Comparison of ENCODE assay signal across 18 mouse cellular contexts in genomic region chr11:106588781-106589180, GRCm38 (mm10). TPM values are rescaled to one million over a fixed set of nuclear protein-coding genes. Genes with fewer than 3 reads are reported as not detected.
DNase-seq lines count a peak whose midpoint lies in the region; ATAC-seq and TF ChIP-seq lines count a peak whose summit lies in the region.
"Had no signal": no experiment of that assay in that cellular context is flagged by ENCODE, and none has a peak within 500 bp of the region (broad histone marks: within the 10 kb centered on the region; RNA-seq: fewer than 3 reads in every experiment).

No protein-coding gene starts in this region.

- no peak overlapping the region; the same call in 1 of the 2 replicates for H3K9ac ChIP-seq in liver, postnatal 0 days (replicated peaks)
- H3K9ac ChIP-seq in liver, embryonic 11.5 days (ENCODE audit: low read depth, low read length): no peak overlapping the region
- H3K9ac ChIP-seq in heart, embryonic 12.5 days: no peak overlapping the region
- H3K9ac ChIP-seq: hindbrain, embryonic 12.5 days; midbrain, embryonic 12.5 days had no signal

- peak overlapping the region; percentile 35; the same call in 1 of the 2 replicates for H3K27ac ChIP-seq in liver, postnatal 0 days (ENCODE audit: low read depth)
- no peak overlapping the region for H3K27ac ChIP-seq in liver, embryonic 11.5 days (ENCODE audit: low read depth, low read length)
- no peak overlapping the region for H3K27ac ChIP-seq in heart, embryonic 12.5 days (ENCODE audit: poor library complexity, severe bottlenecking)
- H3K27ac ChIP-seq: hindbrain, embryonic 12.5 days; left cerebral cortex, adult 2 months; midbrain, embryonic 12.5 days had no signal

- H3K4me1 ChIP-seq in liver, postnatal 0 days (ENCODE audit: insufficient read depth): peaks cover 23% of the 10 kb centered on the region
- H3K4me1 ChIP-seq in liver, embryonic 11.5 days (replicated peaks; ENCODE audit: control insufficient read depth, insufficient read depth, low read length): peaks cover 19% of the 10 kb centered on the region
- H3K4me1 ChIP-seq in heart, embryonic 12.5 days (replicated peaks): peaks cover 34% of the 10 kb centered on the region
- H3K4me1 ChIP-seq: midbrain, embryonic 12.5 days had no signal

- TF ChIP-seq EP300 in liver, postnatal 0 days (IDR thresholded peaks at IDR 0.05; ENCODE audit: low read depth): no peak

- peak; percentile 32 for DNase-seq in adrenal gland, postnatal 14 days
- DNase-seq in adrenal gland, postnatal 4 days (ENCODE audit: low spot score in 2 of 2): no peak
- DNase-seq in liver, postnatal 0 days: no peak
- no peak for DNase-seq in liver, embryonic 11.5 days (ENCODE audit: low spot score)
- DNase-seq in B cell, adult 2 months: no peak
- DNase-seq in cerebellum, adult 8-10 months: no peak
- DNase-seq: cerebellum, adult 9-11 months; embryo, embryonic 11 days; gastrocnemius, postnatal 25 days; kidney, adult 9 months; liver; lung, postnatal 10 days had no signal

- no peaks in the 10 kb centered on the region for H3K9me3 ChIP-seq in liver, postnatal 0 days (ENCODE audit: low read length)
- no peaks in the 10 kb centered on the region for H3K9me3 ChIP-seq in liver, embryonic 11.5 days (ENCODE audit: control insufficient read depth, low read length)
- H3K9me3 ChIP-seq in heart, embryonic 12.5 days (replicated peaks): peaks cover 6% of the 10 kb centered on the region; the same call in 1 of the 2 replicates
- H3K9me3 ChIP-seq: hindbrain, embryonic 12.5 days; midbrain, embryonic 12.5 days had no signal

- no peaks in the 10 kb centered on the region for H3K27me3 ChIP-seq in liver, postnatal 0 days (ENCODE audit: insufficient read depth, low read length)
- no peaks in the 10 kb centered on the region for H3K27me3 ChIP-seq in liver, embryonic 11.5 days (replicated peaks; ENCODE audit: control insufficient read depth, insufficient read depth, low read length)
- no peaks in the 10 kb centered on the region for H3K27me3 ChIP-seq in heart, embryonic 12.5 days (replicated peaks)
- H3K27me3 ChIP-seq: hindbrain, embryonic 12.5 days; midbrain, embryonic 12.5 days had no signal

- ATAC-seq in liver, postnatal 0 days: peak; percentile 40; the same call in 1 of the 2 replicates
- ATAC-seq in liver, embryonic 11.5 days (replicated peaks; ENCODE audit: low FRiP score): no peak
- ATAC-seq in heart, embryonic 12.5 days (ENCODE audit: insufficient number of reproducible peaks, low FRiP score): peak; percentile 24; the same call in 1 of the 2 replicates
- ATAC-seq in inflammation-experienced regulatory T-cells, adult 6 months: no peak
- ATAC-seq: forebrain, embryonic 16.5 days had no signal

- 36% methylated on average over 8 of the region's 8 CpGs for WGBS in liver, postnatal 0 days (ENCODE audit: insufficient replicate concordance)
- WGBS in liver, embryonic 11.5 days: 33% methylated on average over 8 of the region's 8 CpGs
- WGBS in heart, embryonic 12.5 days: 20% methylated on average over 8 of the region's 8 CpGs

- no peak overlapping the region for H3K4me2 ChIP-seq in liver, postnatal 0 days (ENCODE audit: low read depth, low read length)
- no peak overlapping the region for H3K4me2 ChIP-seq in liver, embryonic 11.5 days
- H3K4me2 ChIP-seq in heart, embryonic 12.5 days: 0 out of 2 replicates have a peak overlapping the region, but pooled peaks have one; percentile 2
- H3K4me2 ChIP-seq: hindbrain, embryonic 12.5 days; midbrain, embryonic 12.5 days had no signal

- peaks cover 3% of the 10 kb centered on the region for H3K36me3 ChIP-seq in liver, postnatal 0 days (replicated peaks; ENCODE audit: insufficient read depth, low read length)
- H3K36me3 ChIP-seq in liver, embryonic 11.5 days (ENCODE audit: control insufficient read depth, insufficient read depth, low read length): no peaks in the 10 kb centered on the region; the same call in 1 of the 2 replicates
- H3K36me3 ChIP-seq in heart, embryonic 12.5 days: 0 out of 2 replicates have a peak, but pooled peaks cover 8% of the 10 kb centered on the region
- H3K36me3 ChIP-seq: hindbrain, embryonic 12.5 days; midbrain, embryonic 12.5 days had no signal

- H3K4me3 ChIP-seq in liver, postnatal 0 days (ENCODE audit: low read depth, low read length): no peak overlapping the region
- no peak overlapping the region for H3K4me3 ChIP-seq in liver, embryonic 11.5 days (ENCODE audit: low read depth, low read length)
- H3K4me3 ChIP-seq in heart, embryonic 12.5 days: no peak overlapping the region
- H3K4me3 ChIP-seq: hindbrain, embryonic 12.5 days; left cerebral cortex, adult 2 months; midbrain, embryonic 12.5 days had no signal

- TF ChIP-seq CTCF in liver, postnatal 0 days (IDR thresholded peaks at IDR 0.05; ENCODE audit: low read depth): no peak

RNA-seq across cellular contexts. Expression of gene Tex2, which starts 24.4 kb away (rescaled TPM):
- 40.4 and 44.8 TPM in 2 replicates for total RNA-seq in adrenal gland, postnatal 14 days (2021)
- 10 to 100 TPM; 31.5 to 33.0 TPM for total RNA-seq in adrenal gland, postnatal 4 days (2021)
- 9.9 and 11.3 TPM in 2 replicates for polyA plus RNA-seq in liver, postnatal 0 days (2015; fragmentation: Nextera tagmentation; extraction: Ambion mirVana)
- 13.4 and 15.9 TPM in 2 replicates for polyA plus RNA-seq in liver, embryonic 11.5 days (2014; fragmentation: Nextera tagmentation; extraction: Ambion mirVana)
- 19.8 and 20.2 TPM in 2 replicates for polyA plus RNA-seq in heart, embryonic 12.5 days (2016; fragmentation: Nextera tagmentation; extraction: Ambion mirVana)
- polyA plus RNA-seq in inflammation-experienced regulatory T-cells, adult 6 months (2017; shearing (Covaris generic)): 10 to 100 TPM; 19.4 to 24.0 (median 23.4) TPM

Comparison
In these comparisons a context has a peak if more than half of its experiments do, and no peak if none do; other contexts are left out.
1. ATAC-seq: peak in liver, postnatal 0 days (single experiment) and heart, embryonic 12.5 days (single experiment); none in liver, embryonic 11.5 days (single experiment) and inflammation-experienced regulatory T-cells, adult 6 months (single experiment).